Comparison of ENCODE assay signal across 8 mouse cellular contexts in genomic region chr7:19363881-19364280, GRCm38 (mm10). TPM values are rescaled to one million over a fixed set of nuclear protein-coding genes. Genes with fewer than 3 reads are reported as not detected.
DNase-seq lines count a peak whose midpoint lies in the region; ATAC-seq and TF ChIP-seq lines count a peak whose summit lies in the region.

No protein-coding gene starts in this region.

- no peak overlapping the region for H3K9ac ChIP-seq in limb, embryonic 14.5 days (ENCODE audit: low read depth, low read length, severe bottlenecking)

- no peak overlapping the region for H3K4me3 ChIP-seq in layer of hippocampus, adult 2 months
- no peak overlapping the region for H3K4me3 ChIP-seq in limb, embryonic 14.5 days (replicated peaks; ENCODE audit: low read length)
- no peak overlapping the region for H3K4me3 ChIP-seq in olfactory bulb, adult 2 months (ENCODE audit: insufficient read depth, low read depth, low read length)

- 4% methylated on average over 10 of the region's 18 CpGs for WGBS in limb, embryonic 14.5 days
- WGBS in olfactory bulb, adult 2 months = 11% methylated on average over 18 of the region's 18 CpGs

- no peaks in the 10 kb centered on the region for H3K27me3 ChIP-seq in limb, embryonic 14.5 days (ENCODE audit: control insufficient read depth, insufficient read depth, low read length)

- TF ChIP-seq CTCF in layer of hippocampus, adult 2 months (conservative IDR thresholded peaks at IDR 0.05) = peak; percentile 90
- TF ChIP-seq CTCF in olfactory bulb, adult 2 months (IDR thresholded peaks at IDR 0.05; ENCODE audit: insufficient read depth, low read depth, low read length) = peak; percentile 50; the same call in 1 of the 2 replicates

- peaks cover 7% of the 10 kb centered on the region for H3K4me1 ChIP-seq in limb, embryonic 14.5 days (ENCODE audit: control insufficient read depth, insufficient read depth, low read length)
- H3K4me1 ChIP-seq in olfactory bulb, adult 2 months (ENCODE audit: control insufficient read depth, insufficient read depth, low read length) = peaks cover 24% of the 10 kb centered on the region

- H3K9me3 ChIP-seq in limb, embryonic 14.5 days (ENCODE audit: control insufficient read depth, low read length) = no peaks in the 10 kb centered on the region

- peak in 1 of 2 experiments; percentile 48 for DNase-seq in layer of hippocampus, adult 2 months (ENCODE audit: low spot score in 2 of 2)
- DNase-seq in layer of hippocampus, adult 9-11 months = no peak
- DNase-seq in adipocyte (ENCODE audit: low spot score) = peak; percentile 54
- peak; percentile 75 for DNase-seq in embryo, embryonic 9.5 days (ENCODE audit: extremely low spot score)
- peak; percentile 85 to 86 for DNase-seq in heart, postnatal 14 days
- peak; percentile 61 for DNase-seq in limb, embryonic 14.5 days (ENCODE audit: low spot score)
- peak; percentile 90 for DNase-seq in urinary bladder, postnatal 14 days (ENCODE audit: low spot score)

- H3K27ac ChIP-seq in layer of hippocampus, adult 2 months = no peak overlapping the region
- H3K27ac ChIP-seq in limb, embryonic 14.5 days (replicated peaks; ENCODE audit: low read depth, low read length) = no peak overlapping the region
- no peak overlapping the region for H3K27ac ChIP-seq in olfactory bulb, adult 2 months (ENCODE audit: insufficient read depth, low read depth, low read length)

- TF ChIP-seq POLR2A in limb, embryonic 14.5 days (IDR thresholded peaks at IDR 0.05; ENCODE audit: borderline replicate concordance, extremely low read depth, insufficient read depth, insufficient read length) = no peak
- no peak for TF ChIP-seq POLR2A in olfactory bulb, adult 2 months (IDR thresholded peaks at IDR 0.05; ENCODE audit: insufficient read depth, low read depth, low read length)

- no peaks in the 10 kb centered on the region for H3K36me3 ChIP-seq in limb, embryonic 14.5 days (ENCODE audit: control insufficient read depth, insufficient read depth, low read length)

- no peak overlapping the region for H3K4me2 ChIP-seq in limb, embryonic 14.5 days (replicated peaks; ENCODE audit: low read depth, low read length, severe bottlenecking)

- intact Hi-C loops in heart, postnatal 14 days (cut with DNase I) = loop anchor here (5.0 kb wide), 1 partner anchor 67 kb away; no protein-coding TSS in a partner anchor

- no peak for ATAC-seq in limb, embryonic 14.5 days (ENCODE audit: low FRiP score, low read depth)

RNA-seq across cellular contexts. Expression of gene Ppp1r13l, which starts 4.3 kb away (rescaled TPM):
- total RNA-seq in layer of hippocampus, adult 2 months (2021) = 1 to 10 TPM; 6.1 to 6.9 TPM
- total RNA-seq in heart, postnatal 14 days (2021) = 10 to 100 TPM; 25.0 to 28.4 TPM
- polyA plus RNA-seq in limb, embryonic 14.5 days (2012; rRNA removed) = 33.8 and 39.3 TPM in 2 replicates
- 15.3 and 16.8 TPM in 2 replicates for polyA plus RNA-seq in limb, embryonic 14.5 days (2014; fragmentation: Nextera tagmentation; extraction: Ambion mirVana)
- not detected in 2 replicates for polyA plus RNA-seq in olfactory bulb, adult 2 months (2012; ENCODE audit: insufficient read depth, insufficient read length, low replicate concordance, missing spikeins)

RNA-seq across cellular contexts. Expression of gene Cd3eap, which starts 4.6 kb away (rescaled TPM):
- total RNA-seq in layer of hippocampus, adult 2 months (2021) = 10 to 100 TPM; 18.1 to 19.5 TPM
- 1 to 10 TPM; 6.5 to 9.4 TPM for total RNA-seq in heart, postnatal 14 days (2021)
- polyA plus RNA-seq in limb, embryonic 14.5 days (2012; rRNA removed) = 13.7 and 19.4 TPM in 2 replicates
- polyA plus RNA-seq in limb, embryonic 14.5 days (2014; fragmentation: Nextera tagmentation; extraction: Ambion mirVana) = 25.2 and 28.7 TPM in 2 replicates
- polyA plus RNA-seq in olfactory bulb, adult 2 months (2012; ENCODE audit: insufficient read depth, insufficient read length, low replicate concordance, missing spikeins) = not detected in 2 replicates

RNA-seq across cellular contexts. Expression of gene Ercc2, which starts 17.9 kb away (rescaled TPM):
- total RNA-seq in layer of hippocampus, adult 2 months (2021) = 10 to 100 TPM; 36.4 to 36.5 TPM
- 10 to 100 TPM; 12.4 to 15.7 TPM for total RNA-seq in heart, postnatal 14 days (2021)
- 58.1 and 73.8 TPM in 2 replicates for polyA plus RNA-seq in limb, embryonic 14.5 days (2012; rRNA removed)
- polyA plus RNA-seq in limb, embryonic 14.5 days (2014; fragmentation: Nextera tagmentation; extraction: Ambion mirVana) = 11.3 and 12.6 TPM in 2 replicates
- polyA plus RNA-seq in olfactory bulb, adult 2 months (2012; ENCODE audit: insufficient read depth, insufficient read length, low replicate concordance, missing spikeins) = not detected in 2 replicates

RNA-seq across cellular contexts. Expression of gene Ercc1, which starts 19.3 kb away (rescaled TPM):
- 10 to 100 TPM; 51.7 to 51.9 TPM for total RNA-seq in layer of hippocampus, adult 2 months (2021)
- 10 to 100 TPM; 41.1 to 48.0 TPM for total RNA-seq in heart, postnatal 14 days (2021)
- polyA plus RNA-seq in limb, embryonic 14.5 days (2012; rRNA removed) = 72.3 and 93.5 TPM in 2 replicates
- 74.3 and 86.1 TPM in 2 replicates for polyA plus RNA-seq in limb, embryonic 14.5 days (2014; fragmentation: Nextera tagmentation; extraction: Ambion mirVana)
- not detected in 2 replicates for polyA plus RNA-seq in olfactory bulb, adult 2 months (2012; ENCODE audit: insufficient read depth, insufficient read length, low replicate concordance, missing spikeins)

RNA-seq across cellular contexts. Expression of gene Klc3, which starts 40.0 kb away (rescaled TPM):
- total RNA-seq in layer of hippocampus, adult 2 months (2021) = 1 to 10 TPM; 3.2 to 3.5 TPM
- under 1 TPM; 0.45 to 0.63 TPM for total RNA-seq in heart, postnatal 14 days (2021)
- 11.5 and 12.8 TPM in 2 replicates for polyA plus RNA-seq in limb, embryonic 14.5 days (2012; rRNA removed)
- 12.5 and 15.2 TPM in 2 replicates for polyA plus RNA-seq in limb, embryonic 14.5 days (2014; fragmentation: Nextera tagmentation; extraction: Ambion mirVana)
- polyA plus RNA-seq in olfactory bulb, adult 2 months (2012; ENCODE audit: insufficient read depth, insufficient read length, low replicate concordance, missing spikeins) = not detected in 2 replicates
